Mouse (Mus musculus) brain, adult 10 weeks (tissue): Measurements from ENCODE around the gene Oaz1. TPM values are rescaled to one million over a fixed set of nuclear protein-coding genes. Genes with fewer than 3 reads are reported as not detected.

Experiments
- polyA plus RNA-seq: library from polyadenylated mRNA; stranded (reverse); fragments of 350-450 nt; fragmentation: Illumina TruSeq; extraction: RNeasy Lipid Tissue Mini Kit (QIAGEN cat#74804); gene quantifications from one replicate; pipeline ENCODE4 v1.2.3, GENCODE M21; 2015; ENCODE audit warnings: low read depth, low replicate concordance

Gene Oaz1
- 912 TPM for polyA plus RNA-seq

GRCm38 (mm10) chr10:80826151-80827062 lies at the start of gene Oaz1:
TSS of gene Oaz1 (plus strand) at chr10:80826656.

GRCm38 (mm10) chr10:80798150-80799006 lies 28.1 kb upstream of the Oaz1 start, which contains the start of the genes Sf3a2 and Plekhj1:
TSS of gene Sf3a2 (plus strand) at chr10:80798198.
TSS of gene Plekhj1 (minus strand) at chr10:80798626.

GRCm38 (mm10) chr10:80804916-80805315 lies 21.5 kb upstream of the Oaz1 start, which contains the start of gene Amh:
TSS of gene Amh (plus strand) at chr10:80805243.

GRCm38 (mm10) chr10:80813366-80813765 lies 13.1 kb upstream of the Oaz1 start, which contains the start of gene Jsrp1:
TSS of gene Jsrp1 (minus strand) at chr10:80813498.

GRCm38 (mm10) chr10:80843931-80844547 lies 17.6 kb downstream of the Oaz1 start, which contains the start of gene Lingo3:
TSS of gene Lingo3 (minus strand) at chr10:80844039.

GRCm38 (mm10) chr10:80854913-80855748 lies 28.7 kb downstream of the Oaz1 start, which contains the start of the genes Lsm7 and Sppl2b:
TSS of gene Lsm7 (minus strand) at chr10:80855209.
TSS of gene Sppl2b (plus strand) at chr10:80855275.

GRCm38 (mm10) chr10:80871581-80871980 lies 45.1 kb downstream of the Oaz1 start, which contains the start of gene Tmprss9:
TSS of gene Tmprss9 (plus strand) at chr10:80871848.

Other genes starting within 250 kb of the Oaz1 start
- gene Klf16, start 249.3 kb upstream of the Oaz1 start, polyA plus RNA-seq, result 35.5 TPM
- gene Abhd17a, start 236.3 kb upstream of the Oaz1 start, polyA plus RNA-seq, result 172 TPM
- gene Scamp4, start 223.8 kb upstream of the Oaz1 start, polyA plus RNA-seq, result 54.5 TPM
- gene Adat3, start 223.8 kb upstream of the Oaz1 start, polyA plus RNA-seq, result 2.1 TPM
- gene Gm49322, start 220.6 kb upstream of the Oaz1 start, polyA plus RNA-seq, result 2.0 TPM
- 157 TPM for gene Csnk1g2, start 203.8 kb upstream of the Oaz1 start, polyA plus RNA-seq
- 74.2 TPM for gene Btbd2, start 169.6 kb upstream of the Oaz1 start, polyA plus RNA-seq
- 23.8 TPM for gene Mknk2, start 148.5 kb upstream of the Oaz1 start, polyA plus RNA-seq
- 11.8 TPM for gene Mob3a, start 124.7 kb upstream of the Oaz1 start, polyA plus RNA-seq
- gene Izumo4, start 124.5 kb upstream of the Oaz1 start, polyA plus RNA-seq, result 54.2 TPM
- gene Ap3d1, start 84.4 kb upstream of the Oaz1 start, polyA plus RNA-seq, result 89.5 TPM
- 35.1 TPM for gene Dot1l, start 71.5 kb upstream of the Oaz1 start, polyA plus RNA-seq
- 24.7 TPM for gene Sf3a2, start 28.5 kb upstream of the Oaz1 start, polyA plus RNA-seq
- gene Plekhj1, start 28.0 kb upstream of the Oaz1 start, polyA plus RNA-seq, result 59.4 TPM
- 0.89 TPM for gene Amh, start 21.4 kb upstream of the Oaz1 start, polyA plus RNA-seq
- 4.0 TPM for gene Jsrp1, start 13.2 kb upstream of the Oaz1 start, polyA plus RNA-seq
- 20.1 TPM for gene Lingo3, start 17.4 kb downstream of the Oaz1 start, polyA plus RNA-seq
- 197 TPM for gene Lsm7, start 28.6 kb downstream of the Oaz1 start, polyA plus RNA-seq
- gene Sppl2b, start 28.6 kb downstream of the Oaz1 start, polyA plus RNA-seq, result 38.1 TPM
- gene Tmprss9, start 45.2 kb downstream of the Oaz1 start, polyA plus RNA-seq, result 0.33 TPM
- gene Timm13, start 74.3 kb downstream of the Oaz1 start, polyA plus RNA-seq, result 182 TPM
- gene Lmnb2, start 91.6 kb downstream of the Oaz1 start, polyA plus RNA-seq, result 15.5 TPM
- gene Gadd45b, start 103.4 kb downstream of the Oaz1 start, polyA plus RNA-seq, result 15.9 TPM
- 167 TPM for gene Gng7, start 188.3 kb downstream of the Oaz1 start, polyA plus RNA-seq
- gene Diras1, start 199.0 kb downstream of the Oaz1 start, polyA plus RNA-seq, result 90.3 TPM
- gene Slc39a3, start 210.8 kb downstream of the Oaz1 start, polyA plus RNA-seq, result 48.1 TPM
- 171 TPM for gene Sgta, start 233.5 kb downstream of the Oaz1 start, polyA plus RNA-seq
- gene Thop1, start 243.4 kb downstream of the Oaz1 start, polyA plus RNA-seq, result 39.4 TPM